Mouse (Mus musculus) adrenal gland, adult 2 months (tissue): ENCODE data around the gene Tmem119. TPM values are rescaled to one million over a fixed set of nuclear protein-coding genes. Genes with fewer than 3 reads are reported as not detected.
A peak's percentile ranks its signal among the peaks of the same experiment; 100 is the strongest.

Experiments used
- DNase-seq: peaks from one replicate; pipeline ENCODE4 v3.0.0; 2021
- polyA plus RNA-seq: library from polyadenylated mRNA; depleted of rRNA; stranded (reverse); fragments of >200 nt; gene quantifications from 2 replicates; pipeline ENCODE4 v1.2.3, GENCODE M21; 2012; rRNA removed
- total RNA-seq, 2 experiments: library from RNA; stranded (reverse); gene quantifications; 2 replicates each; pipeline ENCODE4 v1.2.3; 2021

The Tmem119 gene
- total and polyA plus RNA-seq, 3 experiments: 10.1 to 21.1 (median 19.8) TPM

DNA sequence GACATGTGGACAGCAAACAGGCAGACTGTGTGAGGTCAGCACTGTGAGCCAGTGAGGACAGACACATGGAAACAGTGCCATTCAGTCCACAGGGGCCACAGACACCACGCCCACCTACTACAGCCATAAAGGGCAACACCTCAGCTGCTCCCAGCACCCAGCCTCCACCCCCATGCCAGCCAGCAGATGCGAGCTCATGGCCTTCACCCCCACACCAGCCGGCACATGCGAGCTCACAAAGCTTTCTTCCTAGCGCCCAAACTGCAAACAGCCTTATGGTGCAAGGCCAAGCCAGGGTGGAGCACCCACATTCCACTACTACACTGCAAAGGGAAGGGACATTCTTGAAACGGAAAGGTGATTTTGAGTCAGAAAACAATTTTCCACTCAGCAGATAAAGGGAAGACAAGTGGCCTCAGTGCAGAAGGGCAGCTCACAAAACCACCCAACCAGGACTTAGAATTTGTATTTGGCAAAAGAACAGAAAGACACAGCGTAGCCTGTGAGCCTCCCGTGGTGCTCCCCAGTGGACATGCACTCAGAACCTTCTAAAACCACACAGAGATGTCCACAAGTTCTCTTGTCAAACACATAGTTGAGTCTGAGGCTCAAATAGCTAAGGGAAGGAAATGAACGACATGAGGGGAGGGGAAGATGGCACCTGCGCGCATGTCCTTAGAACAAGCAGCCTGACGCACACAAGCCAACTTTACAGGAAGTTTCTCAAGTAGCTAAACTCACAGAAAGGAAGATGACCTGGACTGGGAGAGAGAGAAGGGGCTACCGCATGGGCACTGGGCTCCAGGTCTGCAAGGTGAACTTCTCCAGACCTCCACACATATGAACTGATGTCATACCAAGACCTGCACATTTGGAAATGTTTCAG, 34.4 kb downstream of the Tmem119 start:
- DNase-seq: peak; percentile 53

DNA sequence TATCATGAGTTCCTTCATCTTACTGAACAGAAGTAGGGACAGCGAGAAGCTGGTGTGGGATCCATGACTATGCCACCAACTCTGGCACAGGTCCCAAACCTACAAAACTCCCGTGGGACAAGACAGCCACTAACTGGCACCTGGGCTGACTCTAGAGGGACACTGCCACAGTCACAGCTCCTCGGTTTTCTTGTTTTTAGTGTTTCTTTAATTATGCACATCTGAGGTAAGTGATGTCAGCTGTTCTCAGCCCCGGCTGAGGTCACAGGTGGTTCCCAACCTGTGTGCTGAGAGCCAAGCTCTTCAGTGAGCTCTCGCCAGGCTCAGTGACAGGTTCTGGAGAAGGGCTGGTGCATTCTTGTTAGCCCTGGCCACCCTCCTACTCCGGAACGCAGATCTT, 35.9 kb downstream of the Tmem119 start:
- no peak for DNase-seq

DNA sequence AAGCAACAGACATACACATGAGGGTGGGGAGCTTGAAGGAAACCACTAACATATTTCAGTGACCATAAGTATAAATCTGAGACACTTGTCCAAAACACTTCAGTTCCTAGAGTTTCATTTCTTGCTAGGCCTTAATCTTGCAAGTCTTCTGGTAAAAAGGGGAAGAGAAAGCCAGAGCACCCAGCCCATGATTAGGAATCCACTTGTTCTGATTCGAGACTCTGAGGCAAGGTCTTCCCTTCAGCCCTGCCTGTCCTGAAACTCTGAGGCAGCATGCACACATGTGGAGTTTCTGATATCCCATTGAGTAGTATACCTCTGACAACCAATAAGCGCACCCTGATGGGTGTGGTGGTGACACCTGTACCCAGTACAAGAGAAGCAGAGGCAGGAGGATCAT, 38.7 kb downstream of the Tmem119 start:
- DNase-seq: no peak

DNA sequence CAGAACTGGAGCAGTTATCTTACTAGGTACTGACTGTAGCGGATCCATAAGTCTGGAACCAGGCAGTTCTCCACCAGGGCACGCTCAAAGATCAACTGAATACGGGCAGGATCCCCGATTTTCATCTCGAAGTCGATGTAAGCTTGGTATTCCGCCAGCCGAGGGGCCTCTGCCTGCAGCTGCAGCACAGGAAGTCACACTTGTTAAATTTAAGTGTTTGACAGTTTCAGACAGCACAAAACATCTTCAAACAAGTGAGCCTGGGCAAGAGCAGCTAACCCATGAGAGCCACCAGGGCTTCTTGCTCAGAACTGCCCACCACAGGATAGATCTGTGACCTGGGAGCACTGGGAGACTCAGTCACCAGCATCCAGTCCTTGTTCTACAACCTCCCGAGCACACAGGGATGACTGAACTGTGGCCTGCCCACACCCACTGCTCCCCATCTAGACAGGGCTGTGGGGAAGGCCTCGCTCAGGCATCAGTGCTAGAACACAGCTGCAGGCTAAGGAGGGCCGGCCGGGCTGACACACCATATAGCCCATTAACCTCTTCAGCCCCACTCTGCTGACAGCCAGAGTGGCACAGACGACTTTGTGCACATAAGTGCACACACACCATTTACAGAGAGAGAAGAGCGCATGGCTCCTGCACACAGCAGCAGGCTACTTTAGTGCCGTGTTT, 44.8 kb downstream of the Tmem119 start:
- DNase-seq: no peak

DNA sequence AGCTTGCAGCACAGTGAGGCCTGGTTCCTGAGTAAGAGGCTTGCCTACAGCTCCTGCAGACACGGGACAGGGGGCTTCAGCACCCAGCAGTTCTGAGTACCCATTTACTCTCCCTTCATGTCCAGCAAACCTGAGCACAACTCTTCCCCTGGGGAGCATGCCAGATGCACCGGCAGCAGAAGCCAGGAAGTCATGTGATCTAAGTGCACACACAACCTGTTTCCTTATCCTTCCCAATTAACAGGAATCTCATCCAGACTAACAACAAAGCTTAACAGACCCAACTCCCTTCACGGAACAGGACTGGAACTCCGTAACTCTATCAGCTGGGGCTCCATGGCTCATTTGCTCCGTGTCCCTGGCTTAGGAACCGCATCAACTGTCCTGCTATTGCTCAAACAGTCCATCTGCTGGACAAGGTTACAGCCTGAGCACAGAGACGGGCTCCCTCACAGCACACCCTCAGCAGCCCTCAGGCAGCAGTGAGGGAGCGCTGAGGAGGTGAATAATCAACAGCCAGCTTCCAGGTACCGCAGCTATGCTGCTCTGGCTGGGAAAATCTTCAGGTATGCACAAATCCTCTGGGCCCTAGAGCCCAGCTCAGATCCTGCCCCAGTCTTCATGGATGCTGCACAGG, 48.7 kb downstream of the Tmem119 start:
- DNase-seq: no peak

DNA sequence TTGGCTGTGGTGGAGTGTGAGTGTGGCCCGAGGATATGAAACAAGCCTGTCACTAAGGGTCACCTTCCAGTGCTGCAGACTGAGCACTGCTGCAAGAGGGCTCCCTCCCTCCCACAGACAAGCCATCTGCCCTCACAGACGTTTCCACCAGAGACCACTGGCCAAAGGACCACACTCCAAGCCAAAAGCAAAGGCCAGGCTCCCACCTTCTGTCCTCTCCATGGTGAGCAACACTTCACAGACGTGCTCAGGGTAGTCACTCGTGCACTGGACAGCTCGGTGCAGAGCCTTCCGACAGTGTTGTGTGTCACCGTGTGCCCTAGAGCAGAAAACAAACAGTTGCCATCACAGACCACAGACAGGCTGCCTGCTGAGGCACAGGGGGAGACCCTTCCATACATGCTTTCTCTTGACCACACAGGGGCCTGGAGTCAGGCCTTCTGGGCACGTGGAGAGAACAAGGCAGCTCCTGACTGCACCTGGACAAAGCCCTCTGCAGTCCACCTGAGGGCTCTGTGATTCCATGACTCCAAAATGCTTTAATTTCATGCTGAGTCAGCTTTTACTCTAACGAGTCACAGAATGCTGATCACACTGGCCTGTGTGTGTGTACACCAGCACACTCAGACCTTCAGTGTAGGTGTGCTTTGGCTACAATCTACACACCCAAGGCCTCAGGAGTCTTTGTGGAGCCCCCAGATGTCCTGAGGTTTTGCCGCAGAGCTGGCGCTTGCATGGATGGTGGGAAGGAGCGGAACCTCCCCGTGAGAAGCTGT, 51.6 kb downstream of the Tmem119 start:
- no peak for DNase-seq

DNA sequence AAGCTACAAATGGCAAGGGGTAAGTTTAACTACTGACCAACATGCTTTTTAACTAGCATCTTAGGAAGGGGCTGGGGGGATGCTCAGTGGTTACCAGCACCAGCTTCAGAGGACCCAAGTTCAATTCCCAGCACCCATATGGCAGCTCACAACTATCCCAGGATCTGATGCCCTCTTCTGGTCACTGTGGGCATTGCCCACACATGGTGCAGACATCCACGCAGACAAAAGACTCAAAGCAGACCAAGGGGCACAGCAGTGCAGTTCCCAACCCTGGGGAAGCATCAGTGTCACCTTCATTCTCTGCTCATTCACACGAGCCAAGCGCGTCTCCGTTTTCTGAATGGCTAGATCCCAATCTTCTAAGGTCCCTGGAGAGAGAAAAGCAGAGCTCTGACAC, 52.7 kb downstream of the Tmem119 start:
- DNase-seq: no peak

Other genes with a start within 250 kb of the Tmem119 start
- gene Cmklr1, start 150.1 kb downstream of the Tmem119 start, total RNA-seq: 10 to 100 TPM; 25.3 to 25.7 TPM
- gene Cmklr1, start 150.1 kb downstream of the Tmem119 start, polyA plus RNA-seq: 61.3 and 75.6 TPM in 2 replicates
- gene 1700069L16Rik, start 75.7 kb downstream of the Tmem119 start, total RNA-seq: not detected
- not detected in 2 replicates for gene 1700069L16Rik, start 75.7 kb downstream of the Tmem119 start, polyA plus RNA-seq
- 10 to 100 TPM; 10.5 to 19.5 TPM for gene Ficd, start 64.7 kb downstream of the Tmem119 start, total RNA-seq
- gene Ficd, start 64.7 kb downstream of the Tmem119 start, polyA plus RNA-seq: 11.8 and 12.3 TPM in 2 replicates
- gene Sart3, start 28.0 kb downstream of the Tmem119 start, total RNA-seq: 10 to 100 TPM; 26.3 to 29.8 TPM
- 12.7 and 16.2 TPM in 2 replicates for gene Sart3, start 28.0 kb downstream of the Tmem119 start, polyA plus RNA-seq
- 100 to 1,000 TPM; 657 to 936 TPM for gene Iscu, start 27.8 kb downstream of the Tmem119 start, total RNA-seq
- 305 and 399 TPM in 2 replicates for gene Iscu, start 27.8 kb downstream of the Tmem119 start, polyA plus RNA-seq
- 1 to 10 TPM; 5.1 to 6.5 TPM for gene Selplg, start 32.1 kb upstream of the Tmem119 start, total RNA-seq
- gene Selplg, start 32.1 kb upstream of the Tmem119 start, polyA plus RNA-seq: 16.3 and 18.0 TPM in 2 replicates
- gene Coro1c, start 108.2 kb upstream of the Tmem119 start, total RNA-seq: 10 to 100 TPM; 43.3 to 75.5 TPM
- 29.1 and 31.3 TPM in 2 replicates for gene Coro1c, start 108.2 kb upstream of the Tmem119 start, polyA plus RNA-seq
- gene Ssh1, start 193.4 kb upstream of the Tmem119 start, total RNA-seq: 10 to 100 TPM; 15.5 to 24.6 TPM
- 9.1 and 9.9 TPM in 2 replicates for gene Ssh1, start 193.4 kb upstream of the Tmem119 start, polyA plus RNA-seq
- gene Dao, start 203.2 kb upstream of the Tmem119 start, total RNA-seq: not detected
- gene Dao, start 203.2 kb upstream of the Tmem119 start, polyA plus RNA-seq: not detected in 2 replicates